Mouse (Mus musculus) heart, adult 2 months (tissue): ENCODE data around the gene Asic1.

Experiments used
- CTCF ChIP-seq: fragments of 200-600 bp; IDR thresholded peaks from 2 replicates; pipeline ENCODE4 v1.8.1; 2022; ENCODE audit warnings: antibody characterized with exemption, mild to moderate bottlenecking, moderate library complexity
- EP300 ChIP-seq: fragments of 200-500 bp; IDR thresholded peaks from 2 replicates; pipeline ENCODE4 v1.6.1; 2011; ENCODE audit warnings: low read depth, low read length, control low read depth; ENCODE audit not compliant: insufficient read depth
- POLR2A ChIP-seq: fragments of 200-500 bp; IDR thresholded peaks from 2 replicates; pipeline ENCODE4 v1.6.1; 2011; ENCODE audit warnings: mild to moderate bottlenecking, low read depth, low read length, control low read depth; ENCODE audit not compliant: insufficient read depth

GRCm38 (mm10) chr15:99708176-99708575 is 38.0 kb downstream of the Asic1 start:
- TF ChIP-seq EP300 (no peak), CTCF (no peak), POLR2A (no peak)
